Mouse (Mus musculus) retina, adult 2 months (tissue): ENCODE measurements around the gene Acsf3.

Source experiments
- DNase-seq: peaks from one replicate; pipeline ENCODE4 v3.0.0-alpha.2; 2012; ENCODE audit warnings: low read depth, low spot score

The Acsf3 gene

DNA sequence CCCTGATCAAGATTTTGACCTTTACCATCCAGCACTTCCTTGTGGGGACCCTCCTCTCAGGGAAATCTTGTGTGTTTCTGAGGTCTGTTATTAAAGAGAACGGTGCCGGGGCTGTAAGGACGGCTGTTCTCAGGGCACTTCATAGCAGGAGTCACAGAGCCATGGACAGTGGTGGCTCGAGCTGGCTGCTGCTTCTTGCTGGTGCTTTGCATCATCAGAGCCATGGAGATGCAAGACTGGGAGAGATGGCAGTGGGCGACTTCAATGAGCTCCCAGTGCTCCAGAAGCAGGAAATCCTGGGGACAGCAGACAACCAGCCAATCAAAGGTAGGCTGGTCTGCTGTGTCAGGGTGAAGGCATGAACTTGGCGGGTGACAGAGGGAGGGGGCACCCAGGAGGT lies 14.2 kb upstream of the Acsf3 start:
- no peak for DNase-seq

DNA sequence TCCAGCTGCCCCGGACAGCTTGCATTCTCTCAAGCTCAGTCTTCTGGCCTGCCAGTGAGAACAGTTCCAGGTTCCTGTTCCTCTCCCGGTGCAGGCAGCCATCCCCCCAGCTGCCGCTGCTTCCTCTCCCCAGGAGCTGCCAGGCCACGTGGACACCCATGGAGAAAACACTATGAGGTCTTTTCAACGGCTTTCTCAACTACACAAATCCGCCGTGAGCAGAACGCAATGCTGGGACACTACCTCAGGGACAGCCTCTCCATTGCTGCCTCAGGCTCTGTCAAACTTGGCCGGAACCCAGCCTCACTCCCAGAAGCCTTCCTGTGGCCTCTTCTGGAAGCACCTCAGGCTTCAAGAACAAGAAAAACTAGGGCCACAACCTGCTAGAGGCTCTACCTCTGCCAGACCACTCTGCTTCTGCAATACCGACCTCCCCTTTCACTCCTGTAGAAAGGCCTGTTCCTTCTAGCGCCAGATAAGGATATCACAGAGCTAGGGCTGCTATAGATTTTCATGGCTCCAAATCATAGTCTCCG lies 12.5 kb upstream of the Acsf3 start:
- DNase-seq = no peak

DNA sequence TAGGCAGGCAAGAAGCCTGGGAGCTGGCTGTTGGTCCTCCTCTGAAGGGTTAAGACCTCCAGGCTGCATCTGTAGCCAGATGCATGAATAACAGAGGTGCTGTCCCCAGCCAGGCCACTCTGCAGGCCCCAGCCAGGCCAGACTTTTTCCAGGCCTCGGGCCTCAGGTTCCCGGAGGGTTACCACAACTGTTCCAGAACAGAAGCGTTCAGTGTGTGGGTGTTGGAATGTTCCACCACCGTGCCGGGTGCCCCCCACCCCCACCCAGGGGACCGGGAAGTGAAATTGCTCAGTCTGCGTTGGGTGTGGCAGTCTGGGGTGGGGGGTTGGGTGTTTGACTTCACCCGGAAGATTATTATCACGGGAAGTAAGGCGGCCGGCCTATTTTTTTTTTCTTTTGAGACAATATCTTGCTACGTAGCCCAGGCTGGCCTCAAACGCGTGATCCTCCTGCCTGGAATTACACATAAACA lies 12.0 kb upstream of the Acsf3 start:
- DNase-seq = no peak

DNA sequence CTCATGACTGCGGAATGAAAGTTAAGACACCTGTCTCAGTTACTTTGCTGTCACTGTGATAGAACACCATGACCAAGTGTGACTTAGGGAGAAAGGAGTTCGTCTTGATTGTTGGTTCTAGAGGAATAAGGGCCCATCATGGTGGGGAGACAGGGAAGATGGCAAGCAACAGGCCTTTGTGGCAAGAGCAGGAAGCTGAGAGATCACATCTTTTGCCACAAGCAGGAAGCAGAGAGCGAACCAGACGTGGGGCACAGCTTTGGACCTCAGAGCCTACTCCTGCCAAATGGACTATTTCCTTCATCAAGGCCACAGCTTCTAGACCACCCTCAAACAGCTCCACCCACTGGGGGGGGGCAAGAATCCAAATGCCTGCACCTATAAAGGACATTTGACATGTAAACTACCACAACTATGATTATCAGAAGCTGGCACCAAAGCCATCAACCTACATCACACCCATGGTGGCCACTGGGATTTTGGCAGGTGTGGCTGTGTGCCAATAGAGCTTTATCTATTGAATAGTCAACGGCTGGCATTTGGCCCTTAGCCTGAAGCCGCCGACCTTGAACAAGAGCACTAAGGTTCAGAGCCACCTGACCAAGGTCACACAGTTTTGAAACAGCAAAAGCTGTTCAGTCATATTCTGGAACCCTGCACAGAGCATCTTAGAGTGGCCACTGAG lies 10.4 kb upstream of the Acsf3 start:
- no peak for DNase-seq

DNA sequence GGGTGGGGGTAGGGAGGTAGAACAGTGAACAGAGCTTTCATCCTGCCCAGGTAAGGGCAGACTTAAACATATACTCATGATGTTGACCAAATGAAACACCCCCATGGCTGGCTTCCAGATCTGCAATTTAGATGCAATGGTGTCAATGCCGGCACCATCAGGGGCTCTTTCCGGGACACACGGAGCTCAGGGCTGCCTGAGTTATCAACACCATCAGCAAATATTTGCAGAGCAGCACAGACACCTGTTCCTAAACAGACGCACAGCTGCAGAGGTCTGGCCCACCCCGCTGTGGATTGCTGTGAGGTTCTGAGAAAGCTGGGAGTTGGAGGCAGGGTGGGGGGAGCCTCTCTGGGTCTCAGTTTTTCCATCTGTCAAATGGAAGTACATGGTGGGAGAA lies 9.1 kb upstream of the Acsf3 start:
- no peak for DNase-seq

DNA sequence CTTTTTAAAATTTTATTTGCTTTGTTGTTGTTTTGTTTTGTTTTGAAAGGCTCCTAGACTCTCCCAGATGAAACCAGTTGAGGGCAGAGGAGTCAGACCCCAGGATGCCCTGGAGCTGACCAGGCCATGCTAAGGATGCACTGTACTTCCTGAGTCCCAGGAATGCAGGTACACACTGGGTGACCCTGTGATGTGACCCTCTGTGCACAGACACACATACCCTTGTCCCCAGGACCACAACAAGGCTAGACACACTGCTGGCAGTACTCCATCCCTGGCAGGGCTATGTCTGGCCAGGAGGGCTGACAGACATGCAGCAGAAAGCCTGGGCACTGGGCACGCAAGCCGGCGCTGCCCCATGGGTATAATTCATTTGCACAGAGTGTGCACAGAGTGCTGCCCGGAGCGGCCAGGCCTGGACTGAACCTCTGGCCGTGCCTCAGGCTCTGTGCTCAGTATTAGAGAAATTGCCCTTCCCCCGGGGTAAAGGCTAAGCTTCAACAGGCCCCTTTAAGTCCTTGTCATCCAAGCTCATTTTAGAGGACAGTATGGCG lies 8.6 kb upstream of the Acsf3 start:
- DNase-seq = no peak

DNA sequence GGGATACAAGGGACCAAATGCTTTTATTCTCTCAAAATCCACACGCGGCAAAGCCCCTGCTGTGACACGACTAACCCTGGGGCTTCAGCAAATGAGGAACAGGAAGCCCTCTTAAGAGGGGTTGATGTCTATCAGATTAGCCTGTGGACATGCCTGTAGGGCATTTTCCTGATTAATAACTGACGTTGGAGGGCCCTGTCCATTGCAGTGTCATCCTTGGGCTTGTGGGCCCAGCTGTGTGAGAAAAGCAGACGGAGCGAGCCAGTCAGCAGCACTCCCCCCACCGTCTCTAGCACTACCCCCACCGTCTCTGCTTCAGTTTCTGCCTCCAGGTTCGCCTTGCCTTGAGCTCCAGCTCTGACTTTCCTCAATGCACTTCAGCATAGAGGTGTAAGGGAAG lies 8.1 kb upstream of the Acsf3 start:
- no peak for DNase-seq

DNA sequence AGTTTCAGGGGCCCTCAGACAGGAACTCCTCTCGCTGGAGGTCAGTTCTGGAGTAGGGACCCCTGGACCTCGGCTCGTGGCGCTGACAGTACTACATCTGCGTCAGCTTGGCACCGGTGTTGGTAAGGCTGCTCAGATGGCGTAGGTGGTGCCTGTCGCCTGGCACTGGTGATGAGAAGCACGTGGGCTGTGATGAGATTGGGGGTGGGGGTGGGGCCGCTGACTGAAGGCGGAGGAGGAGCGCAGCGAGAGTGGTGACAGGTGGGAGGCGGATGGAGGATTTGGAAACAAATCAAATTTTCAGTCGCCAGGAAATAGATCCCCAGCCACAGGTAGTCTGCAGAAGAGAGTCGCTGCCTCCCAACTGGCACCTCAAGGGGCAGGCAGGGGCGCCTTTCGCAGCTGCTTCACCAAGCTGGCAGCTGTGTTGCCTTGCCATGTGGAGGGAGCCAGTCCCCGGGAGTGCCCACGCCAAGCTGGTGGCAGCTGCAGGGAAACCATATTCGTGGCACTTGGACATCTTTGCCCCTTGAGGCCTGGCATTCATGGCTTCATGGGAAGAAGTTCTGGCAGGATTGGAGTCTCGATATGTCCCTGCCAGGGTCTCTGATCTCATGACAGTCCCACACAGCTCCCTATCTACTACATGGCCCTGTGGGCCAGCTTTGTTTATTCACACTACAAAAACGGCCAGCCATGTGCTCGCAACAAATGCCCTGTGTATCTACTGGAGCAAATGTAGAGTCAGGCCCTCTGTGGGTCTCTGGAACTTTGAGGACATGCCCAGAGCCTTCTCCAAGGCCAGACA lies 5.8 kb upstream of the Acsf3 start:
- no peak for DNase-seq

DNA sequence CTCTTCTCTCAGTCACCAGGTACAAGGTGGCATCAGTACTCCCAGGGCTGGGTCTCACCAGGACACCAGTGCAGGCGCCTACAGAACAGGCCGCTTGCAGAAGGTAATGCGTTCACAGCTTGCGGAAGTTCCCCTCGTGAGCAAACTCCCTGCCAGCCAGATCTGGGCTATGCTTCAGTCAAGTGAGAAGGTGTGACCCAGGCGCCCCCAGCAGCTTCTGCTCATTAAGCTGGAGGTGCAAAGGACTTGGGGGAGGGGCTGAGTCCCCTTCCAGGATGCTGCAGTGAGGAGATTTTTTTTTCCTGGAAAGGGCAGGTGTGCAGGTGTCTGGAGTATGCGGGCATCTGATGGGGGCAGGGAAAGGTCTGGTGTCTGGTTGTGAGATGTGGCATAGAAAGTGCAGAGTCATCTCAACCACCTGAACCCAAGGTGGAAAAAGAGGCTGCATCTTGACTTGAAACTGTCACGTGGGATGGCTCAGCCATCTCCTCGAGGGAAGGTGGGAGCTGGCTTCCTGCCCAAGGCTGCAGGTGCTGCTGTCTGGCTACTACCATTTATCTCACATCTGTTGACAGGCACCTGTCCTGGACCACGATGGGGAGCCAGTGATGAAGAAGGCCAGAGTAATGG lies 2.7 kb upstream of the Acsf3 start:
- DNase-seq = no peak

DNA sequence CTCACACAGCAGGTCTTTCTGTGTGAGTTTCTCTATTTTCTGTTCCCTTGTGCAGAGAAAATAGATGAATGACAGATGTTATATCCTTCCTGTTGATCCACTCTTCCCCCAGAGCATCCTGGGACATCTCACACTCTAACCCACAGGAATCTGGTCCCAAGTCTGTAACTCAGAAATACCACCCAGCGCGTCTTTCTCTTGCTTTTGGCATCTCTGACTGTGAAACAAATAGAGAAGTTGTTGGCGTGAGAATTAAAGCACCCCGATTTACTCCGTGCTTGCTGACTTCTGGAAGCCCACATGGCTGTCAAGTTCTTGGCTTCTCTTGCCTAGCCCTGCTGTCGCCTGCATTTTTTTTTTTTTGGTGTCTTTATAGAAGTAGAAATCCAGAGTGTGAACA lies 2.4 kb downstream of the Acsf3 start:
- no peak for DNase-seq

DNA sequence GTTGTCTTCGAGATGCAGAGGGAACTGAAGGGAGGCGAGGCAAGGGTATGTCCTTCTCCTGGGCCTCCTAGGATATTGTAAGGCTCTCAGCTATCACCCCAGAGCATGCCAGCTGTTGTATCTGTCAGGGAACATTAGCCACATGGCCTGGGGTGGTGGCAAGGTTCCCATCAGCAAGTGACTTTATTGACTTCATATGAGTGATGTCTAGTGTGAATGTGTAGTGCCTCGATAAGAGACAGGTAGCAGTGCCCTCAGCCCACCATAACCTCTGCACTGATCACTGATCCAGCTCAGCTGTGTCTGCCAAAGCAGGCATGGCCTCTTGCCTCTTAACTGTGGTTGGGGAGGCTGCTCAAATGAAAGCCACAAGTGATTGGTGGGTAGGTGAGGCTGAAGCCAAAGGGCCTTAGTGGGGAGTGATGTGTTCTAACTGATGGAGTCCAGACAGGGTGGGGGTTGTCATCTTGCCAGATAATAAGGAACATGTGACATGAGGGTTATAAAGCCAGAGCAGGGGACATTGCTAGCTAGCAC lies 3.5 kb downstream of the Acsf3 start:
- no peak for DNase-seq

DNA sequence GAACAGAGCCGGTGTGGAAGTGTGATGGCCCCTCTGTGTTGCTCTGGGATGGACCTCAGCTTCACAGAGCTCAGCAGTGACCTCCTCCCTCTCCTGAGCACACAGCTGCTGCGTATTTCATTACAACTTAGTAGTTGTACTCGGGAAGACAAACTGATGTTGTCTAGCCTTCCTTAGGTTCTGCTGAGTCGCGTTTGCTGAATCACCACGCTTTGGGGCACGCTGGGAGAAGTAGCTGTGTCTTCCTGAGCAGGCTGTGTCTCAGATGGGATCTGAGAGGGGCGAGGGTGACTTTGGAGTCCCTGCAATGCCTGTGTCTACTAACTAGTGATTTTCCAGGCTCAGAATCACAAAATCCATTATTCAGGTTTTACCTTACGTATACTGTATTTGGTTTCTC lies 4.0 kb downstream of the Acsf3 start:
- no peak for DNase-seq

DNA sequence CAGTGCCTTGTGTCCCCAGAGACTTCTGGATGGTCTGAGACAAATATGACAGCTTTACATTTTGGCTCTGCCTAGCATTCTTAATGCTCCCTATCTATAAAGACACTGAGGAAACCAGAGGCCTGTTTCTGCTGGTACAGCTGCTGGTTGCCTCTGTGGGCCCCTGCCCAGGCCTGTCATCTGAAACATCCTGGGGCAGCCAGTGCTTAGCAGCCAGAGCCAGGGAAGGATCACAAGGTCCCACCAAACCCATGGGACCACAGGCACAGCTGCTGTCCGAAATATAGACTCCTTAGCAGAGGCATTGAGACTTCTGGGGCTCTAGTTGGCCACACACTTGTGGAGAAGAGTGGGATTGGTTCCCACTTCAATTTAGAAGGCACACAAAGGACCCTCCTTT lies 9.5 kb downstream of the Acsf3 start:
- no peak for DNase-seq

DNA sequence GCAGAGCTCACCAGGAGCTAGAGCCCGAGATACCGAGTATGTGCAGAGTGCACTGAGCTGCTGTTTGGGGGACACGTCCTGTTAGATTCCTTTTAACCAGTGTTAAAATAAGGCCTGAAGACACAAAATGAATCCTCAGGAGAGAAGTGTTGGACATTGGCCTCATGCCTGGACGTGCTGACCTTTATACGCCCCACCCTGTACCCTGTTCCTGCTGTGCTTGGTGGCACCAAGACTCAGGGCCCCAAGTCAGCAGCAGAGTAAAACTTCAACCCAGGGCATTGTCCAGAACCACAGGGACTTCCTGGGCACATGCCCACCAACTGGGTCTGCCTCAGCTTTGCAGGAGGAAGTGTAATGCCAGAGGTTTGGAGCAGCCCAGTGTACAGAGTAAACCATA lies 14.5 kb downstream of the Acsf3 start:
- no peak for DNase-seq

DNA sequence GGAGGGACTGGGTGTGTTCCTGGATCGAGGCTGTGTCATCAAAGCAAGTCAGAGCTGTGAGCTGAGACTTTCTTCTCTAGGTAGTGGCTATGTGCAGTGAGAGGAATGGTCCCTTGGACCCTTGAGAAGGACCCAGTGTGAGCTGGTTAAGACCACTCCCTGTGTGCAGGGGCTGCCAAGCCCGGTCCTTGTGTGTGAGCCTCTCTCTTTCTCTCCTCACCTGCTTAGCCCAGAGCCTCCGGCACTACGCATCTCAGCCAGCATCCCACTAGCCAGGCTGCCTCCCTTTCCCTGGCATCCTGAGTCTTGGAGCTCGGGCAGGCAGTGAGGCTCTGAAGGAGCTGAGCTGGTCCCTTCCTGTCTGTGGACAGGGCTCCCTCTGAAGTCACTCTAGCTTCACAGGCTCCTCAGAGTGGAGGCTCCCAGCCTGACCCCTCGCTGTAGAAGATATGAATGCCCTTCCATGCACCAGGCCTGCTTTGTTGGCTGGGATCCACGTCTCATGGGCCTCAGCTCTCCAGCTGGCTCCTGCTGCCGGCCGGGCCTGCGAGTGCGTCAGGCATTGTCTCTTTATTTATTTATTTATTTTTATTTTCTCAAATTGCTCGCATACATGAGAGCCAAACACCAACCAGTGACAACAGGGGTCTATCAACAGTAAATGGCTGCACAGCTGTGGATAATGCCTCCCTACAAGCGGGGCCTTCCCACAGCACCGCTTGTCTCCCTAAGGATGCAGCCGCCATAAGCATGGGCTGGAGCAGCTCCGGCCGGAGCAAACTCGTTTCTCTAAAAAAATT lies 18.3 kb downstream of the Acsf3 start:
- DNase-seq = no peak

DNA sequence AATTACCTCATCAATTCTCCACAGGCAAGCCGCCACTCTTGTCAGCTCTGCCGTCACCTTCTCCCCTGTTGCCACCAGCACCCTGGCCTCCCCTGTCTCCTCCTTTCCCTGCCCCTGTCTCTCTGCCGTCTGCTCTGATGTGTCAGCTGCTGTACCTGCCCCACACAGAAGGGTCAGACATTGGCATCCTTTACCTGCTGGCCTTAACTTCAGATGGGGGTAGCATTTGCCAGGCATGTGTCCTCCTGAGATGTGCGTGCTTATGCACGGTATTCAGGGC lies 18.8 kb downstream of the Acsf3 start:
- no peak for DNase-seq

DNA sequence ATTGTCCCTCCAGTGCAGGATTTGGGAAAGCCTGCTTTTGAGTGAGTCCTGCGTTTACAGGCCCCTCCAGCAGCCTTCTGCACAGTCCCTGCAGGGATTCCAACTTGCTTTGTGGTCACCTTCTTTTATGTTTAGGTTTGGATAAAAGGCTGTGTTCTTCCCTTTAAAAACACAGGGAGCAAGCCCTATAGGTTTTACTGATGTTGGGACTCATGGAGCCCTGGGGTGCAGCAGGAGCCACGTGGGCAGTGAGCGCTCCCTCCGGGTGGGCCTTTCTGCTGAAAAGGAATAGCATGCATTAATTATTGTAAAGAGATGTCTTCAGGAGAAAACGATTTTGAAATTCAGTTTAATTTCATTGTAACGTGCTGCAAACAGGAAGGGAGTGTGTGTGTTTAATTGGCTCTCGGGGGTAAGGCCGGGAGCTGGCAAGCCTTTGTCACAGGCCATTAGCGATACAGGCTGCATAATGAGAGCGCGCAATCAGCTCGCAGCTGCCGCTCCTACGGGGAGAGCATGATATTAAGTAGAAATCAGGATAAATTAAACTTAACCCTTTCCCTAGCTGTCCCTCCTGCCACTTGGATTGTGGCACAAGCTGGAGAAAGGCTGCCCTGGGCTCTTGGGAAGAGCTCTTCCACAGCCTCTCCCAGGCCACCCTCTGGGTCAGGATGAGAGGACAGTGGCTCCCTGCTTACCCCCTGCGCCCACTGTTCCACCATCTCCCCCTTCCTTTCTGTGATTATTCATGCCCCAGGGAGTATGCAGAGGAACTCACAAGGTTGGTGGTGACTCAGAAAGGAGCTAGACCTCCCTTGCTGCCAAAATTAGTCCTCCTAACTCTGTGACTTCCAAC lies 28.8 kb downstream of the Acsf3 start:
- DNase-seq = no peak

DNA sequence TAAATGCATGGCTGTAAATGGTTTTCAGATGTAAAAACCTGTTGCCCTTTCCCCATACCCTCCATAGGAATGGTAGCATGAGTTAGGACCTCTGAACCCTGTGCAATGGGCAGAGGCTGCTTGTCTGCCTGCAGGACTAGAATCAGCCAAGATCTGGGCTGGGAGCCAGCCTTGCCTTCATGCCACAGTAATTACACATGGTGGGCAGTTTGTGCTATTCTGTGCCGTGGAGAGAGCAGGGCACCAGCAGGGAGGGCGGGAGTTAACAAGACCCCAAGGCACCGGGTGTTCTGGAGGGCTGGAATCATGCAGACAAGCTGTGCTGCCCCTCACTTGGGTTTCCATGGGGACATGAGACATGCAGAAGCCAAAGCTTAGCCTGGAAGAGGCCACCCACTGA lies 30.1 kb downstream of the Acsf3 start:
- no peak for DNase-seq

DNA sequence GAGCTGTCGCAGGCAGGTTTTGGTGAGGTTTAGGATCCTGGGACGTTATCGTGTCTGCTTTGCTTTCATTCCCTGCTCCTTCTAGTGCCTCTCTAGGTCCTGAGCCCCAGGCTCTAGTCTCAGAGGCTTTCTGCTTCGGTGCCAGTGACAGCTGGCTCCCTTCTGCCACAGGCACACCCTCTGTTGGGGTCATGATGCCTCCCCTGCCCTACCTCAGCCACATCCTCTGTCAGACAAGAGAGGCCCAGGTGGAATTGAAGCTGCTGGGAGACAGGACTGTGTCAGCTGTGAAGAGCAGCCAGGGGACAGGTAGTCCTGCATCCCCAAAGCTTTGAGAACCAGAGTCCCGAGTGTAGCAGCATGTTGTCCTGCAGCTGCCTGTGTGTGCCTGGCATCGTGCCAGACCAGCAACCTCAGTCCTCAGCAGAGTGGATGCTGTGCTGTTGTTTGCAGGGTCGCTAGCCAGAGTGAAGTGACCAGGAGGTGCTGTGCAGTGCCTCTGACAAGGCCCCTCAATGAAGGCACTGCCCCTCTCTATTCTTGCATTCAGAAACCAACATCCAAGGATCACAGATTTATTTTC lies 31.8 kb downstream of the Acsf3 start:
- no peak for DNase-seq

DNA sequence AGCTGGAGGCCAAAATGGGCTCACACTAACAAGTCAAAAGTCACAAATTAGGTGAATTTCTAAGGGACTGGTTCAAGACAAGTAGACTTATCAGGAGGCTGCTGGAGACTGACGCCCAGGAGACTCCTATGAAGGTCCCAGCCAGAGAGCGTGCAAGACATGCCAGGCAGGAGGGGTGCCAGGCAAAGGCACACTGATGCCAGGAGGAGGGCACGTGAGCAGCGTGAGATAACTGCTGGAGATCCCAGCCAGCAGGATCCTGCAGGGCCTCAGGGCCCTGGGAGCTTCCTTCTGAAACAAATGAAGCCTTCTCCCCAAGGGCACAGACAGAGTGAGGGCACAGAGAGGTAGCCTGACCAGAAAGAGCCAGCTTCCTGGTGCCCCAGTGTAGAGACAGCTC lies 32.6 kb downstream of the Acsf3 start:
- no peak for DNase-seq
